Mouse (Mus musculus): Measurements from ENCODE around the gene Rhbdl1.
A peak's percentile ranks its signal among the peaks of the same experiment; 100 is the strongest.
"Not testable (repeated sequence)": the region's sequence is repeated elsewhere in the genome, so short reads cannot be mapped to it uniquely, and the experiment has no call there.

Gene Rhbdl1

DNA sequence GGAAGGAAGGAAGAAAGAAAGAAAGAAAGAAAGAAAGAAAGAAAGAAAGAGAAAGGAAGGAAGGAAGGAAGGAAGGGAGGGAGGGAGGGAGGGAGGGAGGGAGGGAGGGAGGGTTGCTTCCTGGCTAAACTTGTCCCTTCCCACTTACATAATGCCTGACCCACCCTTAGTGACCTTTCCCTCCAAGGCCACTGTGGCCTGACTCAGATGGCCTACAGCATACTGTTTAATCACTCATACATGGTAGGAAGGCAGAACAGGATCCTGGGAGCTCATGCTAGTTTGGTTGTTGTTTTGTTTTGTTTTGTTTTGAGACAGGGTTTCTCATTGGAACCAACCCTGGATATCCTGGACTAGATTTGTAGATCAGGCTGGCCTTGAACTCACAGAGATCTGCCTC lies 34.5 kb upstream of the Rhbdl1 start:
- not testable (repeated sequence) for DNase-seq

DNA sequence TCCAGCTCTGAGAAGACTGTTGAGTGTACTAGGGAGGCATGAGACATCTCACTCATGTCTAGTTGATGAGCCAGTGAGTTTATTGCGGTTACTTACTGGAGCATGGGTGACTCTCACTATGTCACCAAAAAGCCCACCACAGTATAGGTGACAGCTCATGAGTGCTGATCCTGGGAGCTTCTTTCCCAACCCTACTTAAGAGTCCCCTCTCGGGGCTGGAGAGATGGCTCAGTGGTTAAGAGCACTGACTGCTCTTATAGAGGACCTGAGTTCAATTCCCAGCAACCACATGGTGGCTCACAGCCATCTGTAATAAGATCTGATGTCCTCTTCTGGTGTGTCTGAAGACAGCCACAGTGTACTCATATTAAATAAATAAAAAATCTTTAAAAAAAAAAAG lies 32.9 kb upstream of the Rhbdl1 start:
- no peak for DNase-seq

DNA sequence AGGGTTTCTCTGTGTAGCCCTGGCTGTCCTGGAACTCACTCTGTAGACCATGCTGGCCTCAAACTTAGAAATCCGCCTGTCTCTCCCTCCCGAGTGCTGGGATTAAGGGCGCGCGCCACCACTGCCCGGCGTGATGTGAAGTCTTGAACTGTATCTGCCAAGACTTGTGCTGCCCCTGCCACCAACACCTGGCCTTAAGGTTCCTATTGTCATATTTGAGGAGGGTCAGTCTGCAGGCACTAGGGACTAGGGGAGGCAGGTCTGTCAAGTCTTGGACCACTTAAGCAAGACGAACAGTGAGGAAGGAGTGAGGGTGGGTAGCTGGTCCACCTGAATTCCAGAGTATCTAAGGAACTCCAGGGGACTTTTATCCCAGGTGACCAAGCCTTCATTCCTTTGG lies 32.4 kb upstream of the Rhbdl1 start:
- no peak for DNase-seq

DNA sequence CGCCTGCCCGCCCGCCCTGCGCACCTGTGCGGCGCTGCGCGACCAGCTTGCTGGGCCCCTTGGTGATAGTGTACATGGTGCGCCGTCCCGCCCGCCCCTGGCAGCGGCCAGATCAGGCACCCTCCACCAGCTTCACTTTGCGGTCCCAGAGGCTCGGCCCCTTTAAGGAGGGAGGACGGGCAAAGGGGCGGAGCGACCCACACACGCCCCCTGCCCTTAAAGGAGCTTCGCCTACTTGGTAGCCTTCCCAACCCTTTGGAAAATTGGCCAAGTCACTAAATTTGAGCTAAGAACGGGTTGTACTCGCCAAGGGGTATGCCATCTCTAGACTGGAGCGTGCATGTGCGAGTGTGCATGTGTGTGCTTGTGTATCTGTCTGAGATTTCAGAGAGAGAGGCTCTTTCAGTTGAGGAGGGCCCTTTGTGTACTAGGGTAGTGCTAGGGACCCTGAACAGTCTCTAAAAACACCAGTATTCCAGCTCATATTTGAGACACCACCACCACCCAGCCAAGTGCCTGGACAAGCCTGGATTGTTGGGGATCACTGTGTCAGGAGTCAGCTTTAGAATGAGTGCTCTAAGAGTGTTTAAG lies 31.6 kb upstream of the Rhbdl1 start, which contains the start of gene Mcrip2:
TSS of gene Mcrip2 (minus strand) at position 164 of the 591 bp plus-strand sequence.
- DNase-seq = peak; percentile 85 to 88

DNA sequence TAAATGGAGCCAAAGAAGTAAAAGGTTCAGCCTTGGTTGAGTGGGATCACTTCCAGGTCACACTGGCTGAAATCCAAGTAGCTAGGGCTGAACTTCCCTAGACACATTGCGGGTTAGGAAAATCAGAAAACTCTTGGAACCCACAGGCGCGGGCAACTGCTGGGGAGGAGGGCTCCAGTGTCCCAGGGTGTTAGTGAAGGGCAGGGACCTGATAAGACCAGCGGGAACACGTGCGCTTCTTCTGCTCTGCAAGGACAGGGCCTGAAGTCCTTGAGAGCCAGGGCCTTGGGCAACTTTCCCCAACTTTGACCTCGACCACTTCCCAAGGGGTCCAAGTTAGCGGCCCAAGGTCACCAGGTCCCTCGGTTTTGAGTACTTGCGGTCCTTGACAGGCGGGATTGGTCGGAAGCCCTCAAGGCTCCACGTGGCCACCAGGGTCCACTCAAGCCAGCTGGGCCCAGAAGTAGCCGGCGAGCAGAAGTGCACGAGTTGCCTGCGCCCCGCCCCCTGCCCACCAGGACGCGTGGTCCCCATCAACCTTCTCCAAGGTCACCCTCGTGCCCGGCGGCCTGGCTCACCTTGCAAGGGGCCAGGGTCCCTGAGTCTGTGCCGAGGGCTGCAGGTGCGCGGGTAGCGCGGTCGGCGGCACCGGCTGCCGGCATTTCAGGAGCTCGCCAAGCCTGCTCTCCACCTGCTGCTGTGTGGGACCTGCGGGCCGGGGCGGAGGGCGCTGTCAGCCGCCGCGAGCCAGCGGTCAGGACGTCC lies 30.9 kb upstream of the Rhbdl1 start:
- DNase-seq = peak; percentile 43 to 64

DNA sequence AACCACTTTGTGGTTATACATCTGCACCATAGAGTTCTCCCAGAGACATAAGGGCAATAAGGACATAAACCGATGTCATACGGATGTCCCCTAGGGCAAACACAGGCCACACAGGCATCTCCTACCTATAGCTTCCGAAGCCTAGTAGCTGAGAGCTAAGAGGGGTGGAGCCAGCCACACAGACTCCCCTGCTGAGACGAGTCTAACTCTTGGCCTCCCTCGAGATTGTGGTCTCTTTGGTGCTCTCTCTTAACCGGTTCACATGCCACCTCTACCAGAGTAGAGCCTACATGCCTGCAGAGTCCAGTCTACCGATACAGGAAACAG lies 30.4 kb upstream of the Rhbdl1 start:
- no peak for DNase-seq

DNA sequence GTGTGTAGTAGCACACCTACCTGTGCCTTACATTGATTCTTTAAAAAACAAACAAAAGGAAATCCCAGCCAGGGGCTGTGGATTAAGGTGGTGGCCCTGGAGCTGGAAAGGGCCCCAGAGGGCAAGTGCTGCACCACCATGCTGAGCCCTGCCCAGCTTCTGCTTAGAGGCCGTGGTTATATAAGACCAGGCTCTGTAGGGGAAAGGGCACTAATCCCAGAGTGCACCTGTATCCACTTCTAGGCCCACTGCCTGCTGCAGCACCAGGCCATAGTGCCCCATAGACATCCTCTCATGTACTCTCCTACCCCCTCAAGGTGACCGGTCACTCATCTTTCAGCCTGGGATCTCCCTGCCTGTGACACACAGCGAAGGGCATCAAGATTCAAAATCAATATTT lies 29.1 kb upstream of the Rhbdl1 start:
- DNase-seq = no peak

DNA sequence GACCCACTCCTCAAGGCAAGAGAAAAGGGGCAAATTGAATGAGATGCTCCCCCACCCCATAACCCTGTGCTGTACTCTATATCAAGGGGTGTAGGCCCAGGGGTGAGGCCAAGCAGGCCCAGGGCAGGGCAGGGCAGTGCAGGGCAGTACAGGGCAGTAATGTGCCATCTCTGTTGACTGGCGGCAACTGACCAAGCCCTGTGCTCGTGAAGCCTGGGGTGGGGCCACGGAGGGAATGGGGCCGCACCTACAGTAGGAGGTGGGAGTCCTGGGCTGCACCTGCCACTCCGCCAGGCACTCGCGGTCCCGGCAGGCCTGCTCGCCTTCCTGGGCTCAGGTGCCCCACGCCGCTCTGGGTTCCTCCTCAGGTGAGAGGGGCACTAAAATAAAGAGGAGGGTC lies 28.2 kb upstream of the Rhbdl1 start:
- no peak for DNase-seq

DNA sequence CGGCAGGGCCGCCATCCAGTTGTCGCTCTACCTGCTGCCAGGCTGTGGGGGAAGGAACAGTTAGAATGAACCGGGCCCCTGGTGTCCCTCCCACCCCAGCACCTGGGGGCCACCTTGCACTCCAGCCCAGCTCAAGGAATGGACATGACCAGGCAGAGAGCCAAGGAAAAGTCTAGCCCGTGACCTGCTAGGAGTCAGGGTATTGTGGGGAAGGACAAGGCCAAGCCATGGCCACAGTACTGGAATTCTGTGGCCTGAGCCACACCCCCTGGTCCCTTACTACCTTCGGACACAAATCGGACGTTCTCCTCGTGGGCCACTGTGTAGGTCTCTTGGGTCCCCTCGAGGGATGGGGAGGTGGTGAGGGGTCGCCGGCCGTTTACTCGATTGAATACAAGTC lies 27.2 kb upstream of the Rhbdl1 start:
- no peak for DNase-seq

DNA sequence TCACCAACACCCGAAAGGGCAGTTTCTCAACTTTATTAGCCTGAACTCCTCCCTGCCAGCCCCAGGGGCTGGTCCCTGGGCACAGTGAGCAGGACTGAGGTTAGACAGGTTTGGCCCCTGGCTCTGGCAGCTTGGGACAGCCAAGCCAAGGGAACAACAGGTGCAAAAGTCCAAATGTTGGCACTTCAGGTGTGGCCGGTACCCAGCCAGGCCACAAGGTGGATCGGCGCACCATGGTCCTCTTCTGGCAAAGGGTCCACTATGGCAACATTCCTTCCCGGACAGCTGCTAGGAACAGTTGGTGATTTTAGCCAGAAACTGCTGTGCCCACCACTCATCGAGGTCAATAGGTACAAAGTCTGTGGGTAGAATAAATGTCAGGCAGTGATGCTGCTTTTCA lies 26.6 kb upstream of the Rhbdl1 start:
- no peak for DNase-seq

DNA sequence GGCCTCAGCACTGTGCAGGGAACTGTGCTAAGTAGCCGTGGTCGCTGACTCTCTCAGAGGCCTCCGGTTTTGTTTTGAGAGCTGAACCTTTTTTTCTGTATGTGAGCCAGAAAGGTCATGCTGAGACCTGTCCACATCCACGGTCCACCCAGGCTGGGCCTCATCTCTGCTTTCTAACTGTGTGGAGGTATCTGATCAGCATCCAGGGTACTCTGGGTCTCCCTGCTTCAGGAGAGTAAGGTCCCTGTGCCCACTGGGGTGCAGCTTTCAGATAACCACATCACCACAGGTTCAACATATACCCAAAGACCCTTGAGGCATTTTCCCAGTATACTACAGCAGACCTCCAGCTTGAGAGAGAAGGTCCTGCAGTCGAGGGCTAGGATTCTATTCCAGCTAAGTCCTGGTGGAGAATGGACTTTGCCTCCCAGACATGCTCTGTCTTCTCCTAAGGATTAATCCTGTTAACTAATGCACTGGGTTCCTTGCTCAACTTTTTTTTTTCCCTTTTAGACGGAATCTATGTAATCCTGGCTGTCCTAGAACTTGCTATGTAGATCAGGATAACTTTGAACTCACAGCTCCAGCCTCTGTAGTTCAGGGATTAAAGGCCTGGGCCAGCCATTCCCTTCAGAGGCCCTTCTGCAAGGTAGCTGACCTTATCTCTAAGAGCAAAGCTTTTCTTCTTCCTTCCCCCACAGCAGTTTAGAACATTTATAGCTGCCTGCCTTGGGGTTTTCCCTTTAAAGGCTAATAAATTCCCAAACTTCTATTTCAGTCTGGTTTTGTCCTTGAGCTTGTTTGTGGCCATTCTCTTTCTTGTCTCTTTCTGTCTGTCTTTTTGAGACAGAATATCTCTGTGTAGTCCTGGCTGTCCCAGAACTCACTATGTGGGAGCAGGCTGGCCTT lies 24.9 kb upstream of the Rhbdl1 start:
- no peak for DNase-seq

DNA sequence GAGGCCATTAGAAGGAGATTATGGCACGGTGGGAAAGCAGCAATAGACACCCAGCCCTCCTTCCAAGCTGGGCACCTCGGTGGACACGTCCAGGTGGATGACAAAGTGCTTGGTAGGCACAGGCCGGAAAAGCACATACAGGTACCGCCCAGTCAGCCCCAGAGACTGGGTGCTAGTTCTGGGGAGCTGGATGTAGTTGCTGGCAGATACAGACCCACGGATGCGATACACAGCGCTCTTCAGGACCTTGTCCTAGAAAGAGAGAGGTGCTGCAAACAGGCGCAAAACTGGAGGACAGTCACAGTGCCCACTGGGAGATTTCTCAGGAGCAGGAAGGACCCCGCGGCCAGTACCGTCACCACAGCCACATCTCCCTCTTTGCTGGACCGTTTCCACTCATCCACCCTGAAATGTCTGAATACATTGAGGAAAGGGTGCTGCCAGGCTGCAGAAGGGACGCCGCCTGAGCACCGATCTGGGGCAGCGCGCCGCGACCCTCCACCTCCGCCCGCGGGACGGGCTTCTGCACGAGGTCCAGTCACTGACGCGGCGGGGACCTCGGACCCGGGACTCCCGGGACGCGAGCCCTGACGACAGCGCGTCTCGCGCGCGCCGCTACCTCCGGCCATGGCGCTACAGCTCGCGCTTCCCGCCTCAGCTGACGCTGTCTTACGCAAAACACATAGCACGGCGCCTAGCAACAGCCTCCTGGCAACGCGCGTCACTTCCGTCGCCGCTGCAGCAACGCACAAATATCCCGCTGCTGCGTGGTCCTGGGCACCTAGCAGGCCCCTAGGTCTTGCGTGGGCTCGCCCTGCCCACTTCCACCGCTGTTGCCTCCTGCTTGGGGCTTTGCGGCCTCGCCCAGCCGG lies 24.0 kb upstream of the Rhbdl1 start, which contains the start of gene Wdr90:
TSS of gene Wdr90 (minus strand) at position 670 of the 872 bp plus-strand sequence.
- peak; percentile 92 to 95 for DNase-seq

DNA sequence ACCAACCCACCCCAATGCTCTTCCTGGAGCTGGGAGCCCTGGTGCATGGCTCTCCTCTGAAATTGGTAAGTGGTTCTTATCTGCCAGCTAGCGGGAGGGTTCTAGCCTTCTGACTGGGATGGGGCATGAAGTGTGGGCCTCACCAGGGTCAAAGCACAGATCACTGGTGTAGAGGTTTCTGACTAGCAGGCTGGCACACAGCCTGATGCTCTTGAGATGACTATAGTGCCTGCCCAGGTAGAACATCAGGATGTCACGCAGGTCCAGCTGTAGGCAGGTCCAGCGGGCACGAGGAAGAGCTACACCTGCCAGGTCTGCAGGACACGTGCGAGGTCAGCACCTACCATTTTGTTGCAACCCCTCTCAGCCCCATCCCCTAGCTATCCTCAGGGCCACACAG lies 23.1 kb upstream of the Rhbdl1 start:
- DNase-seq = no peak

DNA sequence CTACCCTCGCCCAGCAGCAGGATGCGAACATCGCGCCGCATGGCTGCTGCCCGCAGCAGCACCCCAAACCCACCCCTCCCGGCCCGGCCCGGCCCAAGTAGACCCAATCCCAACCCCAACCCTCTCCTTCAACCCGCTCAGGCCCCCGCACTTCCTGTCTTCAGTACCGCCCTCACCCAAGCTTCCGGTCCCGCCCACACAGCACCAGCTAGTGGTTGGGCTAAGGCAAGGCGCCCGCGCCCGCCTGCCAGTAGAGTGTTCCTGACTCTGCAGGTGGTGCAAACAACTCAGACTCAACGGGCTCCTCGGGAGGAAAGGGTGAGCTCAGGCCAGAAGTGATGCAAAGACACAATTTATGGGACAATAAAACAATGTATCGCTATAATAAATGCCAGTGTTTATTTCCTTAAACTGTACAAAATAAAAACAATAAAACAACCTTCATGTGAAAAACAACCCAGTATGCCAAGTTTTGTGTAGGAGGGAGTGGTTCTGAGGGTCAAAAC lies 7.4 kb upstream of the Rhbdl1 start, which contains the start of gene Rhot2:
TSS of gene Rhot2 (minus strand) at position 456 of the 506 bp plus-strand sequence.
- peak; percentile 96 for DNase-seq

DNA sequence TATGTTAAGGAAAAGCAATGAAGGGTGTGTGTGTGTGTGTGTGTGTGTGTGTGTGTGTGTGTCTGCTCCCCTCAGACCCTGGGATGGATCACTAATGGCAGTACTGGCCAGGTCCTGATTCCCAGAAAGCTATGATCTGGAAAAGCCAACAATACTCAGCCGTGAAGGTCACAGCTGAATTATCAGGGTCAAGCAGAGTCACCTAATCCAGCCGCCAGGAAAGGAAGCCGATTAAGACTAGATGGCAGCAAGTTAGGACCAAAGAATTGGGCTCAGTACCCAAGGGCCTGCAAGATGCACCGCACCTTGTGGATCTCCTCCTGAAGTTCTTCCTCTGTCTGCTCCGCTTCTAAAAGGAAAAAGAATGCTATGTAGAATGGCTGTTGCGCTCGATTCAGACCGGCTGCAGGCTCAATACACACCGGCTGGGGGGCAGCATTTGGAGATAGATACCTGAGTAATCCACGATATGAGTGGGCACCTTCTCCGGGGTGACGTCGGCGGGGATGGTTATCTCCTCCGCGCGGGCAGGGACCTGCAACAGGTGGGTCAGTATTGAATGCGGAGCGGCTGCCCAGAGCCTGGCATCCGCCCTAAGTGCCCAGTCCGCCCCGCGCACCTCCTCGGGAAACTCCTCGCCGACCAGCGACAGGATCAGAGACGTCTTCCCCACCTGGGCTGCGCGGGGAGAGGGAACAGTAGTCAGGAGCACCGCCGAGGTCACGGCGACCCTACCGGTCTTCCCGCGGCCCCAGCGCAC lies 6.7 kb upstream of the Rhbdl1 start:
- DNase-seq = no peak

DNA sequence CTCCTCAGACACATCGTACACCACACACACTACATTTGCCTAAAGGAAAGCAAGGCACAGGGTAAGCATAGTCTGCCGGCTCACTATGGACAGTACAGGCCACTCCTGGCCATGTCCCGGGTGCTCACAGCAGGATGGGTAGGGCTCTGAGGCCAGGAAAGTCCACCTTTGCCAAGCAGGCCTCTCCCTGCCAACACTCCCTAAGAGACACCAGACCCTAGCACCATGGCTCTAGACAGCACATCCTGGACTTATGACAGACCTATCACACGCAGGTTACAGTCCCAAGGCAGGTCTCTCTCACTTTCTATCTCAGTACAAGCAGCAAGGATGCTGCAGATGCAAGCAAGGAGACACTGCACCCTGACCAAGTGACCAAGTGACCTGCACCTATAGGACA lies 6.0 kb upstream of the Rhbdl1 start:
- no peak for DNase-seq

DNA sequence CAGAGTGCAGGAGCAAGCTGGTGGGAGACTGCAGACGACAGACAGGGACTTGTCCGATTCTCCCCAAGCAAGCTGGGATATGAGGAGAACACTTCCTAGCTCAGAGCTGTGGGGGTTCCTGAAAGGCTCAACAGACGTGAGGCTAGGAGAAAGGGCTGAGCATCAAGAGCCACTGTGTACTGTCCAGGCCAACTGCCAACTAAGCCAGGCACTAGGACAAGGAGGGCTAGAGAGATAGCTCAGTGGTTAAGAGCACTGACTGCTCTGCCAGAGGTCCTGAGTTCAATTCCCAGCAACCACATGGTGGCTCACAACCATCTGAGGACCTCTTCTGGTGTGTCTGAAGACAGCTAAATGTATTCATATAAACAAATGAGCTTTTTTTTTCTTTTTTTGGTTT lies 5.4 kb upstream of the Rhbdl1 start:
- DNase-seq = no peak

DNA sequence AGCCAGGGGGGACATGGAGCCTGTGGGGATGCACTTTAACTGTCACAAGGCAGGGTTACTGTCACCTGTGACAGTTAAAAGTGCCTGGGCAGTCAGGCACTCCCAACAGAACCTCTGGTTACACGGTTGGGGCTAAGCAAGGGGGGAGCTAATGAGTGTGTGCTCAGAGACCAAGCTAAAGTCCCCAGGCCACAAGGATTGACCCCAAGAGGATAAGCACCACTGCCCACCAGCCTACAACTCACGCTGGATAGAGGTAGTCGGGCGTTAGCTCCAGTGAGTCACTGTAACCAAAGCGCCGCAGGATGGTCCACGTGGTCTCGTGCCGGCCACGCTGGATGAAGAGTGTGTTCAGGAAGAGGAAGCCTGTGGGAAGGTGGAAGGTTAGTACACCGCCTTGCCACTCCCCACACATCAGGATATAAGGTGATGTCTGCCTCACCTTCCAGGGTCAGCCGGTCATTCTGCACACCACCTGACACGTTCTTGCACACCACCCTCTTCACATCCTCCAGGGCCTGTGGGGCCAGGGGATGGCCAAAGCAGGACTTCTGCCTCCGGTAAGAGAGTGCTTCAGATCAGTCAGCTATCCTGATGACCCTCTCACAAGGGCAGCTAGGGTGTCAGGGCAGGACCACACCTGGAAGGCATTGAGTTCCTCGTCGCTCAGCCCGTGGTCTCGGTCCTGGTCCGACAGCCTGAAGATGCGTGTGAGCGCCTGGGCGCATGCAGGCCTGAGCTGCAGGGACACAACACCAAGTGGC lies 4.2 kb upstream of the Rhbdl1 start, which contains the start of gene Gm20683:
TSS of gene Gm20683 (minus strand) at position 647 of the 764 bp plus-strand sequence.
- no peak for DNase-seq

DNA sequence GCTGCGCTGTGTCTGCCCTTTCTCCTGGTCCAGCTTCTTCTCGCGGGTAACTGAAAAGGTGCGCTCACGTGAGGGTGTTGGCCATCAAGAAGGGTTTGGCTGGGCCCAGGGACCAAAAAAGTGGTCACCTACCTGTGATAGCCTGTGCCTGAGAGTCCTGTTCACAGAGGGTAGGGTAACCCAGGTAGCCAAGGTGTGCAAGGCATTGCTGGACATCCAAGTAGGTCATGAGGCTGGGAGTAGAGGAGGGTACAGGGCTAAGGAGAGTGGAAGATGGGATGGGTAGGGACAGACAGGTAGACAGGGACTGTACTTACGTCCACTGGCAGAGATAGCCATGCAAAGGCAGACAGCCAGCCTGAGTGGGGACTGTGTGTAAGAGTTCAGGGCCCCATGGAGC lies 3.4 kb upstream of the Rhbdl1 start:
- DNase-seq = no peak

DNA sequence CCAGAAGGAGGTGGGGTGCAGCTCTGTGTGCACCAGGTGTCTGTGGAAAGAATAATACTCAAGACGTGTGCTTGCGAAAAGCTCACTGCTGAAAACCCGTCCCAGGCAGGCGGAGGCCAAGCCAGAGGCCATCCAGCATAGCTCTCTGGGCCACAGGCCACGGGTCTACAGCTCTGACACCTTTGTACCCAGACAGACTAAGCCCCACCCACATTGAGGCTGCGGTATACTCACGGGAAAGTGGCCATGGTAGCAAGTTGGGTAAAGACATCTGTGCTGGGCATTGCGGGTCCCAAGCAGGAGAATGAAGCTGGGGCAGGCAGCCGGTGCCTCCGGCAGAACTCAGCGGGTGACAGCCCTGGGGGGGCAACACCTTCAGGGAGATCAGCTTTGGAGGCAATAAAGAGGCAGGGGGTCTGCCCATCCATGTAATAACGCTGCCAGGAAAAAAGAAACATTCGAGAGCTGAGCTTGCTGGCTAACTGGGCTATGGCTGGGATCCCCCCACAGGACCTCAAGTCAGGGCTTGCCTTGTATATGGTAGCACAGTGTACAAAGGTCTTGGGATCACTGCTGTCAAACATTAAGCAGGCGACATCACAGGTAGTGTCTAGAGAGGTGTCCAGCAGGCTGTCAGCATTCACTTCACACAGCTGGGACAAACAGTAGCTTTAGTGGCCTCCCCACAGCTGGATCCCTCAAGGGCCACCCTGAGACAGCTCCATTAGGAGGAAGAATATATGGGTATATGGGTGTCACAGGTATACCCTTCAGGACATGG lies 2.5 kb upstream of the Rhbdl1 start:
- no peak for DNase-seq
